Mouse (Mus musculus) Patski (cell line): ENCODE results near the gene Tet3. TPM values are rescaled to one million over a fixed set of nuclear protein-coding genes. Genes with fewer than 3 reads are reported as not detected.

ENCODE experiments used
- ATAC-seq: fragments of 100-300 bp; one replicate; pipeline ENCODE4 v1.8.0; 2021
- CTCF ChIA-PET: fragments of 350-600 bp; sonication (Branson Sonifier 250); formaldehyde crosslinking; loops from one replicate; lab custom pipeline; 2022; ENCODE audit warnings: inconsistent platforms; lab: Charles Lee
- POLR2A ChIA-PET: fragments of 350-600 bp; sonication (Branson Sonifier 250); formaldehyde crosslinking; loops from one replicate; lab custom pipeline; 2022; ENCODE audit warnings: antibody characterized with exemption, inconsistent platforms; lab: Charles Lee
- DNase-seq: peaks from one replicate; pipeline ENCODE4 v3.0.0-alpha.2; 2011; ENCODE audit warnings: low read depth, low spot score
- H3K27me3 ChIP-seq: fragments of 371-371 bp; one replicate; pipeline ENCODE4 v1.5.1; 2021
- CTCF ChIP-seq: fragments of 100-300 bp; IDR thresholded peaks from one replicate; pipeline ENCODE4 v1.5.1; 2021
- in situ Hi-C: fragments of 300-500 bp; cut with MboI; formaldehyde crosslinking; loops from 3 replicates; pipeline ENCODE4 v1.11.1; 2018; ENCODE audit warnings: low pct_unique_long_range_greater_than_20kb, mixed read lengths
- polyA plus RNA-seq: library from polyadenylated mRNA; unstranded; gene quantifications from one replicate; pipeline ENCODE4 v1.2.3, GENCODE M21; 2021

The Tet3 gene
- polyA plus RNA-seq, 1 experiment from 2014 or later, result 10.5 TPM

DNA sequence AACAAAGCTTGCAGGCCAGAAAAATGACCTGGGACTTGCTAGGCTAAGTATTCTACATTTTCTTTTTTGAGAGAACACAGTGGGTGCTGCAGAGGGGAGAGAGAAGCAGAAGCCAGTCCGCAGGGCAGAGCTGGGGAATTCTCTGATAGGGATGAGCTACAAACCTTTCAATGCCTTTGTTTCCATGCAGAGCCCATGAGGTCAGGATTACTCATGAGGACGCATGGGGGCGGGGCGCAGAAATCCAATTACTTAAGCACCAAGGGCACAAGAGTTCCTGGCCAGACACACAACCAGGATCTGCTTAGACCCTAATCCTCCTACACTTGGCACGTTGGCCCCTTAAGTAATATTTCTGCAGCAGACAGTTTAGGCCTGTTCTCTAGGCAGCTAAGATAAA lies 23.7 kb downstream of the Tet3 start:
- CTCF ChIA-PET, result interaction anchor here (2.2 kb wide), 1 partner anchor 66 kb away, joined by 5 read pairs; no protein-coding TSS in a partner anchor
- DNase-seq (no peak), ATAC-seq (no peak)
- in situ Hi-C loops, result no loop called here
- no peak for TF ChIP-seq CTCF
- POLR2A ChIA-PET, result no interaction called here
- no peaks in the 10 kb centered on the region for H3K27me3 ChIP-seq

- in situ Hi-C loops, result no loop called here
- ChIA-PET CTCF (no interaction called here), POLR2A (no interaction called here)
- H3K27me3 ChIP-seq, result no peaks in the 10 kb centered on the region
- DNase-seq, result no peak
- no peak for TF ChIP-seq CTCF
- no peak for ATAC-seq
These were observed 25.3 kb downstream of the Tet3 start for GRCm38 (mm10) chr6:83433546-83433945.

DNA sequence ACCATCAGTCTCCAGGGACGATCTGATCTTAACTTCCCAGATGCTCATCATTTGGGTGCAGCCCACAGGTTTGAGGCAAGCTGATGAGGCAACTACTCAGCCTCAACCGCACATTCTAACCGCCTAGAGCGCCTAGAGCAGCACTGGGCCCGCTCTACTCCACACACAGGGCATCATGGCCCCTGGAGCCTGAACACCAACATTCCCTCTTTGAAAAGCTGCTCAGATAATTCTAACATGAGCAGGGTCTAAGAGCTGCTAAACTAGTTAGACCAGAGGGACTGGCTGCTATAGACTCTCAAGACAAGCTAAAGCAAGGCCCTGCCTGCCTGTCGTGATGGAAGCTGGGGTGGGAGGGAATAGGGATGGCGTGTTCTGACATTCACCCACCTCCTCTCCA lies 25.9 kb downstream of the Tet3 start:
- ChIA-PET POLR2A (no interaction called here), CTCF (interaction anchor here (1.4 to 1.8 kb wide), 2 partner anchors 10 to 25 kb away, joined by 4 to 5 read pairs; no protein-coding TSS in a partner anchor)
- no peak for DNase-seq
- TF ChIP-seq CTCF, result no peak
- no peak for ATAC-seq
- H3K27me3 ChIP-seq, result no peaks in the 10 kb centered on the region
- in situ Hi-C loops, result no loop called here

DNA sequence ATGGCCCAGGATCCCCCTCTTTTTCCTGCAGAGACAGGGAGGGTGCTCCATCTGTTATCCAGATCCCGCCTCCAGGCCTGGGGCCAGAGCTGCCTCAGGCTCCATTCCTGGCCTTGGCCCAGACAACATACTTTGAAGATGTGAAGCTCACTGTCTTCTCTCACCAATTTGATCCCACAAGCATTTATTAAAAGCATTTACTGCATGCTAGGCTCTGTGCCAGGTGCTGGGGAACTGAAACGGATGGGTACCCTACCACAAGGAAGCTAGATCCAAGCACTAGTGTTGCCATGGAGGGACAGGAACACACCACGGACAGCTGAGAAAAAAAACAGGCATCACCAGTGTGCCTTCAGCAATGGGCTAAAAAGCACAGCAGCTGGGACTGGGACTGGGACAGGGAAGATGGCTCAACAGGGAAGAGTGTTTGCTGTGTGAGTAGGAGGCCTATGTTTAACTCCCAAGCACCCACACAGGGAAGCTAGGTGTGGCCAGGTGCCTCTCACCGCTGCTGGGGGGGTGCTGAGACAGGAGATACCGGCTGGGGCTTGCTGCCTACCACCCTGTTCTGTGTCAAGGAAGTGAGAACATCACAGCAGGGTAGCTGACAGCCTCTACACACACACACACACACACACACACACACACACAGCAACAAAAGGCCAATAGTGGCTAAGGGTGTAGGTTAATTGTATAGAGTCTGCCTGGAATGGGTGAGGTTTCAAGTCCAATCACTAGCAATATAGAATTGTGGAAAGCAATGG lies 30.7 kb downstream of the Tet3 start:
- DNase-seq, result peak; percentile 95
- in situ Hi-C loops, result no loop called here
- POLR2A ChIA-PET, result interaction anchor here (0.6 to 2.5 kb wide), 4 partner anchors 10 to 642 kb away, joined by 3 to 7 read pairs (median 4); no protein-coding TSS in a partner anchor
- no peaks in the 10 kb centered on the region for H3K27me3 ChIP-seq
- CTCF ChIA-PET, result interaction anchor here (0.8 to 1.7 kb wide), 5 partner anchors 9 to 81 kb away, joined by 3 to 5 read pairs (median 3); no protein-coding TSS in a partner anchor
- no peak for TF ChIP-seq CTCF
- peak; percentile 73 for ATAC-seq

- ChIA-PET CTCF (interaction anchor here (1.1 to 1.7 kb wide), 4 partner anchors 12 to 82 kb away, joined by 3 to 5 read pairs (median 3); no protein-coding TSS in a partner anchor), POLR2A (interaction anchor here (1.4 to 2.5 kb wide), 2 partner anchors 10 to 14 kb away, joined by 3 to 7 read pairs; no protein-coding TSS in a partner anchor)
- DNase-seq (no peak), ATAC-seq (peak; percentile 24)
- no peaks in the 10 kb centered on the region for H3K27me3 ChIP-seq
- in situ Hi-C loops, result no loop called here
- no peak for TF ChIP-seq CTCF
These were observed 31.4 kb downstream of the Tet3 start for GRCm38 (mm10) chr6:83427512-83427911.

- in situ Hi-C loops, result no loop called here
- ChIA-PET CTCF (interaction anchor here (1.1 kb wide), 1 partner anchor 13 kb away, joined by 3 read pairs; no protein-coding TSS in a partner anchor), POLR2A (interaction anchor here (0.7 to 2.5 kb wide), 2 partner anchors 14 kb away, joined by 3 to 7 read pairs; no protein-coding TSS in a partner anchor)
- no peak for DNase-seq
- ATAC-seq, result no peak
- H3K27me3 ChIP-seq, result no peaks in the 10 kb centered on the region
- TF ChIP-seq CTCF, result no peak
These were observed 32.3 kb downstream of the Tet3 start for GRCm38 (mm10) chr6:83426576-83426975.

DNA sequence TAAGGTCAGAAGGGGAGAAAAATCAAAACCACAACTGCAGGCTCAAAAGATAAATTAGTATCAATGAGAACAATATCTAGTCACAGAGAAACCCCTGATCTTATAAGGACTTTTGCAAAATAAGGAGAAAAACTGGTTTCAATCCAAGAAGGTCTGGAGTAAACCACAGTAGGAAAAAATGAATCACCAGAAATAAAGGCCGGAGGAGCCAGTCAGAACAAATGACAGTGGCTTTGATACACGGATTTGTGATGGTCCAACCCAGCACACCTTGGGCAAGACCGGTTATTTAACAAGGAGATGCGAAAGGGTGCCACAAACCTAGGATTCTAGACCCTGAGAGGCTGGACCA lies 34.9 kb downstream of the Tet3 start:
- POLR2A ChIA-PET, result interaction anchor here (1.4 kb wide), 1 partner anchor 11 kb away, joined by 3 read pairs; no protein-coding TSS in a partner anchor
- in situ Hi-C loops, result no loop called here
- CTCF ChIA-PET, result interaction anchor here (0.9 kb wide), 1 partner anchor 10 kb away, joined by 3 read pairs; no protein-coding TSS in a partner anchor
- no peaks in the 10 kb centered on the region for H3K27me3 ChIP-seq
- no peak for TF ChIP-seq CTCF
- DNase-seq (no peak), ATAC-seq (no peak)

GRCm38 (mm10) chr6:83423400-83424052 lies 35.4 kb downstream of the Tet3 start:
- TF ChIP-seq CTCF, result no peak
- no peaks in the 10 kb centered on the region for H3K27me3 ChIP-seq
- CTCF ChIA-PET, result interaction anchor here (0.7 to 0.9 kb wide), 2 partner anchors 9 to 18 kb away, joined by 3 read pairs; no protein-coding TSS in a partner anchor
- in situ Hi-C loops, result no loop called here
- POLR2A ChIA-PET, result interaction anchor here (1.4 kb wide), 1 partner anchor 10 kb away, joined by 3 read pairs; no protein-coding TSS in a partner anchor
- no peak for ATAC-seq
- DNase-seq, result no peak

DNA sequence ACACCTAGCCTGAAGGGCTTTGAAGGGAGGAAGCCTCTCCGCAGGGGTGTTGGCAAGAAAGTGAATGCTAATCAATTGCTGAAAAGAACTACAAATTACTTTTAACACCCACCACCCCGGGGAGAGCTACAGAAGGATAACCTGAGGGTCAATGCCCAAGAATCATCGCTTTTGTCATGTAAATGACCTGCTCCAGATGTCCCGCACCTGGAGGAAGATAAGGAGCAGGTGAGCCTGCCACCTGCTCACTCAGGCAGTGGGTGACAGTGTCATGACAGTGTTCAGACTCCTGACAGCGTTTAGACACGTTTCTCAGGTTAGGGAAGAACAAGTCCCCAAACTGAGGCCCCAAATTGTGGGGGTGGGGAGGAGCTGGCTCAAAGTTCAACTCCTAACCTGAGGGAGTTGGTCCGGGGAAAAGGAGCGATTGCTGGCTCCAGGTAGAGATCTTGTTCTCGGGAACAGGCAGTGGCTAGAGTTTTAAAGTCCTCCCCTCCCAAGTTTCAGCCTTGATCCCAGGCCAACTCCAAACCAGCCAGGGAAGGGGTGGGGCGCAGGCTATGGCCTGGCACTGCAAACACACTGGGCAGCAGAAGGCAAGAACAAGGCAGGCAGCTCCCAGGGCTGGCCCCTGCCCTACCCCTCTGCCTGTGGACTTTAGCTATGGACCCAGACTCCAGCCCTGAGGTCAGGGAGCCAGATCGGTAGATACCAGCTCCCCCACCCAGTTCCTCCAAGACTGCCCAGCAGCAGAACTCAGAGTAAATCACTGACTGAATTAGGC lies 36.8 kb downstream of the Tet3 start:
- ATAC-seq (no peak), DNase-seq (no peak)
- POLR2A ChIA-PET, result interaction anchor here (1.1 kb wide), 1 partner anchor 13 kb away, joined by 3 read pairs; no protein-coding TSS in a partner anchor
- in situ Hi-C loops, result no loop called here
- CTCF ChIA-PET, result interaction anchor here (1.2 kb wide), 1 partner anchor 10 kb away, joined by 5 read pairs; no protein-coding TSS in a partner anchor
- TF ChIP-seq CTCF, result no peak
- no peaks in the 10 kb centered on the region for H3K27me3 ChIP-seq

DNA sequence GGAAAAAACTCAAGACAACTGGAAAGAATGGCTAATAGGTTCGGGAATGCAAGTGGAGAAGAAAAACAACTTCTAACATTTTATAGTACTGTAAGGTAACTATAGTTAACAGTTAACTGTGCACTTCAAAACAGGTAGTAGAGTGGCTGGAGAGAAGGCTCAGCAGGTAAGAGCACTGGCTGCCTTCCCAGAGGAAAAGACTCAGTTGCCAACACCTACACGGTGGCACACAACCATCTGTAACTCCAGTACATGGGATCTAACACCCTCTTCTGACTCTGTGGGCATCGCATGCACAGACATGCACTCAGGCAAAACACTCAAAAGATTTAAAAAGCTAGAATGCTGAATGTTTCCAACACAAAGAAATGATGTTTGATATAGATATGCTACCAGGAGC lies 39.4 kb downstream of the Tet3 start:
- CTCF ChIA-PET, result no interaction called here
- DNase-seq (no peak), ATAC-seq (no peak)
- in situ Hi-C loops, result no loop called here
- POLR2A ChIA-PET, result no interaction called here
- TF ChIP-seq CTCF, result no peak
- no peaks in the 10 kb centered on the region for H3K27me3 ChIP-seq
